Mouse (Mus musculus): Measurements from ENCODE around the gene Pla2g5. TPM values are rescaled to one million over a fixed set of nuclear protein-coding genes. Genes with fewer than 3 reads are reported as not detected.

Pla2g5 gene
- polyA plus RNA-seq, 1 experiment from 2014 or later, result 0.34 TPM

- TF ChIP-seq CTCF (IDR thresholded peaks at IDR 0.05; ENCODE audit: low read depth) (no peak), EP300 (optimal IDR thresholded peaks at IDR 0.05) (no peak)
- DNase-seq (ENCODE audit: low spot score), result no peak
- ATAC-seq (ENCODE audit: low FRiP score, low TSS enrichment), result no peak
- no peak overlapping the region for H3K4me3 ChIP-seq (ENCODE audit: low read depth, low read length)
- no peak overlapping the region for H3K27ac ChIP-seq (replicated peaks)
- H3K4me2 ChIP-seq (replicated peaks; ENCODE audit: low read depth), result no peak overlapping the region
- H3K9me3 ChIP-seq (ENCODE audit: control insufficient read depth, low read length), result no peaks in the 10 kb centered on the region
- 71% methylated on average over 6 of the region's 6 CpGs for WGBS
- no peaks in the 10 kb centered on the region for H3K27me3 ChIP-seq (ENCODE audit: control insufficient read depth, insufficient read depth, low read length)
- H3K36me3 ChIP-seq (ENCODE audit: control insufficient read depth, insufficient read depth, low read length), result no peaks in the 10 kb centered on the region
- no peak overlapping the region for H3K9ac ChIP-seq (ENCODE audit: low read length)
- H3K4me1 ChIP-seq (replicated peaks; ENCODE audit: control insufficient read depth, insufficient read depth), result no peaks in the 10 kb centered on the region
These were observed 2.7 kb upstream of the Pla2g5 start for GRCm38 (mm10) chr4:138865991-138866390.

- no peak overlapping the region for H3K9ac ChIP-seq (ENCODE audit: low read length)
- WGBS, result 43% methylated on average over 5 of the region's 5 CpGs
These were observed 1.8 kb upstream of the Pla2g5 start for GRCm38 (mm10) chr4:138865092-138865491.

GRCm38 (mm10) chr4:138859728-138860127, 3.6 kb downstream of the Pla2g5 start:
- ATAC-seq (ENCODE audit: low FRiP score, low TSS enrichment), result peak; percentile 80
- H3K4me2 ChIP-seq (replicated peaks; ENCODE audit: low read depth), result no peak overlapping the region
- no peaks in the 10 kb centered on the region for H3K27me3 ChIP-seq (ENCODE audit: control insufficient read depth, insufficient read depth, low read length)
- 5% methylated on average over 13 of the region's 13 CpGs for WGBS
- no peak overlapping the region for H3K4me3 ChIP-seq (ENCODE audit: low read depth, low read length)
- TF ChIP-seq CTCF (IDR thresholded peaks at IDR 0.05; ENCODE audit: low read depth) (peak; percentile 78), EP300 (optimal IDR thresholded peaks at IDR 0.05) (no peak)
- H3K9ac ChIP-seq (ENCODE audit: low read length), result no peak overlapping the region
- peak; percentile 88 for DNase-seq (ENCODE audit: low spot score)
- no peaks in the 10 kb centered on the region for H3K4me1 ChIP-seq (replicated peaks; ENCODE audit: control insufficient read depth, insufficient read depth)
- no peak overlapping the region for H3K27ac ChIP-seq (replicated peaks)
- no peaks in the 10 kb centered on the region for H3K36me3 ChIP-seq (ENCODE audit: control insufficient read depth, insufficient read depth, low read length)
- H3K9me3 ChIP-seq (ENCODE audit: control insufficient read depth, low read length), result no peaks in the 10 kb centered on the region

More at GRCm38 (mm10) chr4:138865092-138865491, 1.8 kb upstream of the Pla2g5 start:
- H3K9me3 ChIP-seq (ENCODE audit: control insufficient read depth, low read length), result no peaks in the 10 kb centered on the region
- TF ChIP-seq EP300 (optimal IDR thresholded peaks at IDR 0.05), result no peak
- no peak for TF ChIP-seq CTCF (IDR thresholded peaks at IDR 0.05; ENCODE audit: low read depth)
- no peaks in the 10 kb centered on the region for H3K4me1 ChIP-seq (replicated peaks; ENCODE audit: control insufficient read depth, insufficient read depth)
- H3K4me3 ChIP-seq (ENCODE audit: low read depth, low read length), result no peak overlapping the region
- no peaks in the 10 kb centered on the region for H3K36me3 ChIP-seq (ENCODE audit: control insufficient read depth, insufficient read depth, low read length)
- no peak overlapping the region for H3K4me2 ChIP-seq (replicated peaks; ENCODE audit: low read depth)
- no peak overlapping the region for H3K27ac ChIP-seq (replicated peaks)
- ATAC-seq (ENCODE audit: low FRiP score, low TSS enrichment) (no peak), DNase-seq (ENCODE audit: low spot score) (no peak)
- H3K27me3 ChIP-seq (ENCODE audit: control insufficient read depth, insufficient read depth, low read length), result no peaks in the 10 kb centered on the region

GRCm38 (mm10) chr4:138859245-138859644, 4.0 kb downstream of the Pla2g5 start:
- Histone ChIP-seq H3K27me3 (ENCODE audit: control insufficient read depth, insufficient read depth, low read length) (no peaks in the 10 kb centered on the region), H3K9me3 (ENCODE audit: control insufficient read depth, low read length) (no peaks in the 10 kb centered on the region), H3K9ac (ENCODE audit: low read length) (no peak overlapping the region), H3K4me1 (replicated peaks; ENCODE audit: control insufficient read depth, insufficient read depth) (no peaks in the 10 kb centered on the region), H3K27ac (replicated peaks) (no peak overlapping the region), H3K4me2 (replicated peaks; ENCODE audit: low read depth) (no peak overlapping the region), H3K4me3 (ENCODE audit: low read depth, low read length) (no peak overlapping the region), H3K36me3 (ENCODE audit: control insufficient read depth, insufficient read depth, low read length) (no peaks in the 10 kb centered on the region)
- 26% methylated on average over 9 of the region's 9 CpGs for WGBS
- DNase-seq (ENCODE audit: low spot score), result no peak
- TF ChIP-seq CTCF (IDR thresholded peaks at IDR 0.05; ENCODE audit: low read depth) (peak; percentile 67), EP300 (optimal IDR thresholded peaks at IDR 0.05) (no peak)
- ATAC-seq (ENCODE audit: low FRiP score, low TSS enrichment), result no peak

- no peak for ATAC-seq (ENCODE audit: low FRiP score, low TSS enrichment)
- Histone ChIP-seq H3K27me3 (ENCODE audit: control insufficient read depth, insufficient read depth, low read length) (no peaks in the 10 kb centered on the region), H3K9me3 (ENCODE audit: control insufficient read depth, low read length) (no peaks in the 10 kb centered on the region), H3K9ac (ENCODE audit: low read length) (no peak overlapping the region), H3K4me2 (replicated peaks; ENCODE audit: low read depth) (no peak overlapping the region), H3K4me1 (replicated peaks; ENCODE audit: control insufficient read depth, insufficient read depth) (no peaks in the 10 kb centered on the region), H3K36me3 (ENCODE audit: control insufficient read depth, insufficient read depth, low read length) (no peaks in the 10 kb centered on the region), H3K4me3 (ENCODE audit: low read depth, low read length) (no peak overlapping the region), H3K27ac (replicated peaks) (no peak overlapping the region)
- TF ChIP-seq CTCF (IDR thresholded peaks at IDR 0.05; ENCODE audit: low read depth) (no peak), EP300 (optimal IDR thresholded peaks at IDR 0.05) (no peak)
- WGBS, result 79% methylated on average over 15 of the region's 15 CpGs
- no peak for DNase-seq (ENCODE audit: low spot score)
These were observed 4.8 kb downstream of the Pla2g5 start for GRCm38 (mm10) chr4:138858446-138858845.

- no peaks in the 10 kb centered on the region for H3K27me3 ChIP-seq (ENCODE audit: control insufficient read depth, insufficient read depth, low read length)
- 82% methylated on average over 10 of the region's 10 CpGs for WGBS
These were observed 5.7 kb downstream of the Pla2g5 start for GRCm38 (mm10) chr4:138857576-138857975.

More at GRCm38 (mm10) chr4:138857576-138857975, 5.7 kb downstream of the Pla2g5 start:
- Histone ChIP-seq H3K4me2 (replicated peaks; ENCODE audit: low read depth) (no peak overlapping the region), H3K36me3 (ENCODE audit: control insufficient read depth, insufficient read depth, low read length) (no peaks in the 10 kb centered on the region), H3K9ac (ENCODE audit: low read length) (no peak overlapping the region), H3K27ac (replicated peaks) (no peak overlapping the region), H3K4me3 (ENCODE audit: low read depth, low read length) (no peak overlapping the region), H3K4me1 (replicated peaks; ENCODE audit: control insufficient read depth, insufficient read depth) (no peaks in the 10 kb centered on the region), H3K9me3 (ENCODE audit: control insufficient read depth, low read length) (no peaks in the 10 kb centered on the region)
- ATAC-seq (ENCODE audit: low FRiP score, low TSS enrichment) (no peak), DNase-seq (ENCODE audit: low spot score) (no peak)
- no peak for TF ChIP-seq CTCF (IDR thresholded peaks at IDR 0.05; ENCODE audit: low read depth)
- TF ChIP-seq EP300 (optimal IDR thresholded peaks at IDR 0.05), result no peak

All from stomach, postnatal 0 days (tissue).